Mouse (Mus musculus) urinary bladder, adult 2 months (tissue): ENCODE results near the gene Phf23. TPM values are rescaled to one million over a fixed set of nuclear protein-coding genes. Genes with fewer than 3 reads are reported as not detected.
"Not testable (repeated sequence)": the region's sequence is repeated elsewhere in the genome, so short reads cannot be mapped to it uniquely, and the experiment has no call there.

Source experiments
- DNase-seq: peaks from one replicate; pipeline ENCODE4 v3.0.0; 2022; ENCODE audit warnings: low spot score
- polyA plus RNA-seq: library from polyadenylated mRNA; depleted of rRNA; stranded (reverse); fragments of >200 nt; gene quantifications from 2 replicates; pipeline ENCODE4 v1.2.3, GENCODE M21; 2012; rRNA removed

Phf23 gene
- 35.8 and 36.4 TPM in 2 replicates for polyA plus RNA-seq

- DNase-seq, result peak; percentile 94
Measured at GRCm38 (mm10) chr11:69995391-69995960, at the start of gene Phf23. Gene Phf23 (plus strand): TSS chr11:69995777.

- DNase-seq, result no peak
Measured at GRCm38 (mm10) chr11:69945997-69946891, 49.3 kb upstream of the Phf23 start.

- DNase-seq, result no peak
Measured at GRCm38 (mm10) chr11:69947337-69948065, 48.1 kb upstream of the Phf23 start.

- DNase-seq, result peak; percentile 73
Measured at GRCm38 (mm10) chr11:69948066-69948762, 47.4 kb upstream of the Phf23 start, which contains the start of gene Slc2a4. Gene Slc2a4 (minus strand): TSS chr11:69948188.

DNA sequence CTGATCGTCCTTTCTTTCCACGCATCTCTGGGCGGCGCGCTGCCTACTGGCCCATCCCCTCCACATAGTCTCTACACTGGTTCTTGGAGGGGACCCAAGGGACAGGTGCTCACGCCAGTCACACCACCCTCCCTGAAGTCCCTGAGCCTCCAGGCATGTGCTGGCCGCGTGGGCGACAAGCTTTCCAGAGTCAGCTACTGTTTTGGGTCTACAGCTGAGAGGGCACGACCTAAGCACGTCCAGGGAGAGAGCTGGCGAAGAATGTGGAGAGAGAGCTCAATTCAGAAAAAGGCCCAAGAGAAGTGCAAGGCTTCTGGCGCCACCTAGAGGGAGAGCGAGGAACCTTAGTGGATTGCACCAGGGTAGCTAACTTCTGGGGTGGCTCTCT, 46.8 kb upstream of the Phf23 start:
- peak; percentile 73 for DNase-seq

DNA sequence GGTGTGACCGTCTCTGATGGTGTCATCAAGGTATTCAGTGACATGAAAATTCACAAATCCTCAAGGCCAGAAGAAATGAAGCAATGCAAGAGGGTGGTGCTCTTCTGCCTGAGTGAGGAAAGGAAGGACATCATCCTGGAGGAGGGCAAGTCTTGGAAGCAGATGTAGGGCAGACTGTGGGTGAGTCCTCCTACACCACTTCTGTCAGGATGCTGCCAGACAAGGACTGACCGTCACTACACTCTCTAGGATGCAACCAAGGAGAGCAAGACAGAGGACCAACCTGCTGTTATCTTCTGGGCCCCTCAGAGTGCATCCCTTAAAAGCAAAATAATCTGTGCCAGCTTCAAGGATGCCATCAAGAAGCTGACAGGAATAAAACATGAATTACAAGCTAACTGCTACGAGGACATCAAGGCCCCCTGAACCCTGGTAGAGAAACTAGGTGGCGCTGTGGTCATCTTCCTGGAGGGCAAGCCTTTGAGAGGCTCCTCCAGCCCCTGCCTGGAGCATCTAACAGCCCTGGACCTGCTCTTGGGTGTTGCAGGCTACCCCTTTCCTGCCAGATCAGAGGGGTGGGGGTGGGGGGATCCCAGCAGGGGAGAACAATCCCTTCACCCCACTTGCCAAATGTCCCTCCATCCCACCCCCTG, 44.6 kb upstream of the Phf23 start:
- no peak for DNase-seq

DNA sequence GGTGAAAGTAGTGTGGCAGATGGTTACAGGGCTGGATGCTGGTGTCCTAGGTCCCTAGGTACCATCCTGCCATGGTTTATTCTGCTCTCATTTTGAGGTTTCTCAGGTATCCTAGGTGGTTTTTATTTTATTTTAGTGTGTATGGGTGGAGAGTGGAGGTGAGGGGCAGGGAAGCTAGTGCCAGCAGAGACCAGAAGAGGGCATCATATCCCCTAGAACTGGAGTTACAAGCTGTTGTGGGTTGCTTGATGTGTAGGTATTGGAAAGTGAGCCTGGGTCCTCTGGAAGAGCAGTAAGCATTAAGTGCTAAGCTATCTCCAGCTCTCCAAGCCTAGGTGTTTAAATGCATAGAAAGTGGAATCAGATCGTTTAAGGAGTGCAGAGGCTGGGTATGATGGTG, 43.3 kb upstream of the Phf23 start:
- no peak for DNase-seq

GRCm38 (mm10) chr11:69953267-69953915, 42.2 kb upstream of the Phf23 start:
- no peak for DNase-seq

- DNase-seq, result not testable (repeated sequence)
Measured at GRCm38 (mm10) chr11:69955618-69956017, 40.0 kb upstream of the Phf23 start.

DNA sequence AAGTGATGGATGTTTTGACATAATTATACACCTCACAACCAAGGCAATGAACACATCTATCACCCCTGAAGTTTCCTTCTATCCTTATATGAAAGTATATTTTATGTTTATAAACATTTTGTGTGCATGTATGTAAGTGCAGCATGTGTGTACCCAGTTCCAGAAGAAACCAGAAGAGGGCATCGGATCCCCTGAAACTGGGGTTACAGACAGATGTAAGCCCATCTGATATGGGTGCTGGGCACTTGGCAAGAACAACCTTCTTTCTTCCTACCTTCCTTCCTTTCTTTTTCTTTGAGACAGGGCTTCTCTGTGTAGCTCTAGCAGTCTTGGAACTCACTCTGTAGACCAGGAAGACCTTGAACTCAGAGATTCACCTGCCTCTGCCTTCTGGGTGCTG, 39.4 kb upstream of the Phf23 start:
- no peak for DNase-seq

GRCm38 (mm10) chr11:69960616-69961015, 35.0 kb upstream of the Phf23 start:
- DNase-seq, result no peak

GRCm38 (mm10) chr11:69961841-69962240, 33.7 kb upstream of the Phf23 start:
- no peak for DNase-seq

DNA sequence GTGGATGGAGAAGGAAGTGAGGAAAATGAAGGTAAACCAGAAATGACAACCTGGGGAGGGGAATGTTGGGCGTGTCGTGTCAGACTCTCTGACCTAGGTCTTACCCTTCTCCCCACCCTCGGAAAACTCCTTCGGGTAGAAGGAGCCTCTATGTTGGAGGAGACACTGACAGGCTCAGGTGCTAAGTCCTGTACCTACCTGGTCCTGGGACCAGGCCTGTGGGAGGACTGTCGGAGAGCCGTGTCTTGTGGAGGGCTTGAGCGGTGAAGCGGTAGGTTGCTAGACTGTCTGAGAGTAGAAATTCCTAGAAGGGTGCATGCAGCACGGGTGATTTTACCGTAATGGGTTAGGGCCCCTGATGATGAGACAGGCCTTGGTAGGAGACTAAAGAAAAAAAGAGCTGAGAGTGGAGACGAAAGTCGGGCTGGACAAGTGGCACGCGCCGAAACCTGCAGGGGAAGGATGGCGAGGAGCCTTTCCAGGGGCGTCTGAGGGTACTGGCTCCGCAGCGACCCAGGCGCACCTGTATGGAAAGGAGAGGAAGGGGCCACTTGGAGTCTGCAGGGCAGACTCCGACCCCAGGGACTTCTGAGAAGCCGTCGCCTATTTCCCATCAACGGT, 30.8 kb upstream of the Phf23 start, which contains the start of gene Cldn7:
Gene Cldn7, plus strand, starts transcription at position 130 of the 621 bp plus-strand sequence.
- DNase-seq, result no peak

DNA sequence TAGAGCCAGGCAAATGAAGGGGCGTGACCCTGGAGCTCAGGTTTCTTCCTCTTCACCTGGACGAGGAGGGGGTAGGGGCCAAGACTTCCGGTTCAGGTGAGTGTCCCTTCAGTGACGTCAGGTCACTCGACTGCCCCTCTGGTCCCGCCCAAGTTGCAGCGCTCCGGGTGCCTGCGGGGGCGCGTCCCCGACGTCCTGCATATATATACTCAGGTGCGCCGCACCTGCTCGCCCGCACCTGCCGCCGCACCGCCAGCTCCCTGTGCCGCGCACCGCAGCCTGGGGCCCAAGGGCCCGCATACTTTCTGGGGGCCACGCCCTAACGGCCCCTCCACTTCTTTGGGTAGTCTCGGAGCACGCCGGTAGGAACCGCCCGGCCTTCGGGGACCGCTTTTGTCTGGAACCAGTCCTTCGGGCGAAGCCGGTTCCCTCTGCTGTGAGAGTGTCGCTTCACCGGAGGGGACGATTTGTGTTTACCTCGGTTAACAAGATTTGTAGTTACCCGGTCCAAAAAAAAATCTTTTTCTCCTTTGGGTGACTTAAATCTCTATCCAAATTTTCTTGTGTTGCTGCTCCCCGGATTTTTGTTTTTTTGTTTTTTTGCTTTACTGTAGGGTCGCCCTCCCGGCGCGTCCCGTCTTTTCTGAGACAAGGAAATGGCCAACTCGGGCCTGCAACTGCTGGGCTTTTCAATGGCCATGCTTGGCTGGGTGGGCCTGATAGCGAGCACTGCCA, 30.1 kb upstream of the Phf23 start:
- peak; percentile 65 for DNase-seq

DNA sequence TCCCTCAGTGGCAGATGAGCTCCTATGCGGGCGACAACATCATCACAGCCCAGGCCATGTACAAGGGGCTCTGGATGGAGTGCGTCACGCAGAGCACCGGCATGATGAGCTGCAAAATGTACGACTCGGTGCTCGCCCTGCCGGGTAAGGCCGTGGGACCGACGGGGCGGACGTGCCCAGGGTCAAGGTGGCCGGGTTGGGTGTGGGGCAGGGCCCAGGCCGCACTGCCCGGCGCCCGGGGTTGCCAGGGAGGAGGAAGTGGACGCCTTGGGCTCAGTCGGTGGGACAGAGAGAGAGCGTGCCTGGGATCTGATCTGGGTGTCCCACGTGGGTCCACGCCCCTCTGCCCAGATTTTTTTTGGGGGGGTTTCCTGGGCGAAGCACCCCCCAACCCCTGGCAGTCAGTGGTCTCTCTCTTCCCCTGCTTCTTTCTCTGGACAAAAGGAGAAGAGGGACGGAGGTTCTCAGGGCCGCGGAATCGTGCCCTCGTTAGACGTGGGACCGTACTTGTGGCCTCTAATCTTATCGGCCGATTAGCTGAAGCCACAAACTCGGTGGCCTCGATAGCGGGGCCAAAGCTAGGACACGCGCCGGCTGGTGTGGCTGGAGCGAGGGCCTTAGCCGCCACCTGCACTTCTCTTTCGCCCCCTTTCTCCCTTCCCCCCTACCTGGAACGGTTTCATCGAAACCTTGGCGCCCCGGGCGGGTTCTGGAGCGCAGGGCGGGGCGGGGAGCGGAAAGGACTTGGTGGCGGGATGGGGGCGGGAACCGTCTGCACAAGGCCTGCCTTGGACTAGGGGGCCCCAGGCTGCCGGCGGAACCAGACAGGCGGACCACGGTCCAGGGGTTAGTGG, 29.3 kb upstream of the Phf23 start:
- DNase-seq, result no peak

- no peak for DNase-seq
Measured at GRCm38 (mm10) chr11:69966860-69967517, 28.6 kb upstream of the Phf23 start.

GRCm38 (mm10) chr11:69968793-69969192, 26.8 kb upstream of the Phf23 start:
- no peak for DNase-seq

GRCm38 (mm10) chr11:69970222-69970621, 25.4 kb upstream of the Phf23 start:
- DNase-seq, result no peak
